Comparison of ENCODE assay signal across 9 mouse cellular contexts in genomic region chr7:36156595-36156994, GRCm38 (mm10).
"Had no signal": no experiment of that assay in that cellular context is flagged by ENCODE, and none has a peak within 500 bp of the region (broad histone marks: within the 10 kb centered on the region; RNA-seq: fewer than 3 reads in every experiment).

No protein-coding gene starts in this region.

- H3K36me3 ChIP-seq: intestine, embryonic 15.5 days; limb, embryonic 13.5 days; midbrain, embryonic 12.5 days had no signal

- H3K4me3 ChIP-seq: intestine, embryonic 15.5 days; layer of hippocampus, adult 2 months; limb, embryonic 13.5 days; midbrain, embryonic 12.5 days had no signal

- DNase-seq: lung, adult 18-20 months; thymus, adult 18-20 months; thymus, postnatal 14 days had no signal

- H3K9me3 ChIP-seq: intestine, embryonic 15.5 days; limb, embryonic 13.5 days; midbrain, embryonic 12.5 days had no signal

- H3K27me3 ChIP-seq: intestine, embryonic 15.5 days; midbrain, embryonic 12.5 days had no signal

- H3K9ac ChIP-seq: intestine, embryonic 15.5 days; limb, embryonic 13.5 days; liver, embryonic 14.5 days; midbrain, embryonic 12.5 days had no signal

- H3K27ac ChIP-seq: hindbrain, postnatal 0 days; intestine, embryonic 15.5 days; layer of hippocampus, adult 2 months; limb, embryonic 13.5 days; liver, embryonic 14.5 days; midbrain, embryonic 12.5 days had no signal

- H3K4me2 ChIP-seq: intestine, embryonic 15.5 days; limb, embryonic 13.5 days; midbrain, embryonic 12.5 days had no signal

- H3K4me1 ChIP-seq: intestine, embryonic 15.5 days had no signal

- ATAC-seq: hindbrain, postnatal 0 days; intestine, embryonic 15.5 days had no signal
